Mouse (Mus musculus) frontal cortex, postnatal 25 days (tissue): ENCODE data around the gene Zc3h12d.

Experiments used
- DNase-seq, 2 experiments: peaks; one replicate each; pipeline ENCODE4 v3.0.0; 2022; ENCODE audit warnings: low spot score in 2 of 2

Zc3h12d gene

DNA sequence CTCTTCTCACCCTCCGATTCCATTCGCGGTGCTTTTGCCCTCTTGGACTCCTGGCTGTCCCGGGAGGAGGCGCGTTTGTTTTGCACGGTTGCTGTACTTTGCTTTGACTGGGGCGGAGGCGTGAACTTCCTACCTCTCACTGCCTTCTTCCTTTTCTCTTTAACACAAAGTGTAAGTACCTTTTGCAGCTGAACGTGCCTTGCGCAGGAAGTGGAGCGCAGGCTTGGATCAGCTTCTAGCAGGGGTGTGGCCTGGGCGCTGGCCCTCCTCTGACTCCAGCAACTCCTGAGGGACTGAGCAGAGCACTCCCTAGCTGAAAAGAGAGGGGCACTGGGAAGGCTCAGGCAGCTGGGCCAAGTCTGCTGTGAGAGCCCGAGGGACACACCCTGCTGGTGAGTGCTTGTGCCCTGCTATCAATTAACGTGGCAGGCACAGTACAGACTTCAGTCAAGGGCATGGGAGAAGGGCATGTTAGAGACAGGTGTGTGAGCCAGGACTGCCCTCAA, at the start of gene Zc3h12d:
Zc3h12d (plus strand) TSS at position 300 of the 506 bp plus-strand sequence.
- DNase-seq, result no peak

DNA sequence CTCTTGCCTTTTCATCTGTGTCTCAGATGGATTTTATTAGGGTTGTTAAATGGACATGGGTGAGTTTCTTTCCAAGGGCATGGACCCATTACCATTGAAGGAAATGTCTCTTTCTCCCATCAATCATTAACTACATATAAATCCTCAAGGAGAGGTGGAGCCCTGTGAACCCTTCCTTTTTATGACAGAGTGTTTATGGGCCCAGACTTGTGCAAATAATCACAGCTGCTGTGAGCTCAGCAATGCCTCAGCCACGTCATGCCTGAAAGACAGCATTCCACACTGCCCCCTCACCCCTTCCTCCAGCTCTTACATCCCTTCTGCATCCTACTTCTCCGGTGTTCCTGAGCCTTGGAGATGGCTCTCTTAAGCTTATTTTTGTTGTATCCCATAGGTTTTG, 45.0 kb upstream of the Zc3h12d start:
- DNase-seq, result no peak

DNA sequence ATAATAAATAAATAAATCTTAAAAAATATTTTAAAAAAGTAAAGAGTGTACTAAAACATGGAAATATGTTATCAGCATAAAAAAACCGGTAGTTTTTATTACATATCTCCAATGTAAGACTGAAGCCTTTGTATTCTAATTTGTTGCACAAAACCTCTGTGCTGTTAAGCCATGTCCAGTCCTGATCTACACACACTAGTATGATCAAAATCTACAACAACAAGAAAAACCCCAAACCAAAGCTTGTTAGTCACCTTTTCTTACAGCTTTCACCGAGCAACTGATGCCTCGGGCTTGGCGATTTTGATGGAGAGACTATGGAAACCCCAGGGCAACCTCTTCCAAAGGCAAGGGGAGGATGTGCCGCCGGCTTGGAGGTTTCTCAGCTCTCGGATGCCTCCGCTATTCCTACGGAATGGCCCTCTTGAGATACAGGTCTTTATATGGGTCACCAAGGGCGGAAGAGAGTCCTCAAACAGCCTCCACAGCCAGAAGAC, 40.0 kb upstream of the Zc3h12d start:
- DNase-seq, result no peak

DNA sequence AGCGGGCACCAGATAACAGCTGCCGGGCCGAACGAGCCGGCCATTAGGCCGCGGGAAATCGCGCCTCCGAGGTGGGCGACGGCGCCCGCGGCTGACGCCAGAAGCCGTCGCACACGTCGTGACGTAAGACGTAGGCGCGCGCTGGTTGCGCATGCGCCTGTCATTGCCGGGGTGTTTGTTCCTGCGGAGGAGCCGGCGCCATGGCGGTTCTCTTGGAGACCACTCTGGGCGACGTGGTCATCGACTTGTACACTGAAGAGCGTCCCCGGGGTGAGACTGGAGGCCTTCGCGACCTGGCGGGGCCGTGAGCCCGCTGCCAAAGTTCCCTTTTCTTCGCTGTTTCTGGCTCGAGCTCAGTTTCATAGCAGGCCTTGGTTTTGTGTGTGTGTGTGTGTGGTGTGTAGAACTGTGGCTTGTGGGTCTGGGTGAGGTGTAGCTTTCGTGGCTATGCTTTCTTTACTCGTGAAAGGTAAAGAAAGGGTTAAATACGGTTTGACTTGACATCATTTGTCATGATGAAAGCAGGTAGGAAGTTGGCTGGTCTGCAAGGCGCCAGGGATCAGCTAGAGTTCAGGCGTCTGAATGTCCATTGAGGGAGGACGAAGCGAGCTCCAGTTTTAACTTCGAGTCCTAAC, 39.4 kb upstream of the Zc3h12d start, which contains the start of the genes Ginm1 and Ppil4:
Ginm1 (minus strand) TSS at position 74 of the 635 bp plus-strand sequence.
Ppil4 (plus strand) TSS at position 141 of the 635 bp plus-strand sequence.
- peak; percentile 75 to 84 for DNase-seq

DNA sequence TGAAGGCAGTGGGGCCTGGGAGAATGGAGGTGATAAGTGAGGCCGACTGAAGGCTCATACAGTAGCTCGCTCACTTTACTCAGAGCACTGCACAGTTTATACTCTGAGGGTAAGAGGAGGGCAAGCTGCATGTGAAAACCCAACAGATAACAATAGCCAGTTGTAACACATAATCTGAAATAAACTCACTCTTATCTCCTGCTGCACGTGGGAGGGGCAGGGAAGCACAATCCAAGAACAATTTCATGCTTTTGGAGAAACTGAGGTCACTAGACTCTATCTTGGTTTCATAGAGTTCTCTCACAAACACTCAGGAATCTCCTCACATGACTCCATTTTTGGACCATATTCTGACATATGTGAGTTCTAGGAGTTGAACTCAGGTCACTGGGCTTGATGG, 31.0 kb upstream of the Zc3h12d start:
- no peak for DNase-seq

DNA sequence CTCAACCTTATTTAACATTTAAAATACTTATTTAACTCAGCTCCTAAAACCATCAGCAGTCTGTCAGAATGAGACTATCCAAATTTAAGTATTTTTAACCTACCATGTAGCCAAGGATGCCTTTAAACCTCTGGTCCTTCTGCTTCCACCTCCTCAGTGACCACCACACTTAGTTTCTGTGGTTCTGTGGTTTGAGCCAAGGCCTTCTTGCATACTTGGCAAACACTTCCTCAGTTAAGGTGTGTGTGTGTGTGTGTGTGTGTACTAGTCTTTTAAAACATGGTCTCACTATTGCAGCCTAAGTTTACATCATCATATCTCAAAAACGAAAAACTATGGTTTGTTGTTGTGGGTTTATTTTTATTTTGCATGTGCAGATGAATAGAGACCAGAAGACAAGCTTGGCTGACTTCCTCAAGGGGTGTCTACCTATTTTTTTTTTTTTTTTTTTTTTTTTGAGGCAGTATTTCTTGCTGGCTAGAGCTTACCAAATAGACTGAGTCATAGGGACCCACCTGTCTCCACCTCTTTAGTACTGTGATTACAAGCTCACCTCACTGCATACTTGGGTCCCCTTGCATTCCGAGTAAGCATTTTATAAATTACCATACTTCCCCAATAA, 29.6 kb upstream of the Zc3h12d start:
- no peak for DNase-seq

DNA sequence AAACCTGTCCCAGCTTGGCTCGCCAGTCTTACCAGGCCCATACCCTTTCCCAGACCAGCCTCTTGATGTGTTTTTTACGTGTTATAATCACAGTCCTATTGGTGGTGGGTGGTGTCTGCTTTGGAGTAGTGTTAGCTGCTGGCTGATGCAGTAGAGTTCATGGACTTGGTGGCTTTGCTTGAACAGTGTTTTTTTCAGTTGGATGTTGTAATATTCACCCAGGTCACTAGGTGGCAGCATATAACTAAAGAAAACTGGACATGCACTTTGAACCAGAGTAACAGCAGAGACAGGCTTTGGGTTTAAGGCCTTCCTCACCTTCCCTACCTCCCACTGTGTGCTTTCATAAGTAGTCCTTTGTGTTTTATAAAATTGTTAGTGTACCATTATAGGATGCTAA, 22.3 kb upstream of the Zc3h12d start:
- DNase-seq, result peak in 1 of 2 experiments; percentile 25

DNA sequence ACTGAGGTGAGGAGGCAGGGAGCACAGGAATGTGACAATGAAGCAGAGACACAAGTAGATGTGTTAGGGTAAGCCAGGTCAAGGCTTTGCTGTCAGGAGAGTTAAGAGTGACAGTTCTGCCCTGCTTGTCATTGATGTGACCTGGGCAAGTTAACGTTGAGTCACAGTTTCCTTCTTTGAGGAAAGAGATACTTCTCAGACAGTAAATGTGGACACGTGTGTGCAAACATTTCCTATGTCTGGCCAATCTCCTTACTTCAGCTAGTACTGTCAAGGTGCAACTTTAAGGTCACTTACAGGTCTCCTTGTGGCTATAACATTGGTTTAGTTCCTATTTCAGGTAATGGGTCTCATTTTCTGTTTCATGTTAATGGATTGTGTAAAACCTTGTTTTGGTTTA, 15.8 kb upstream of the Zc3h12d start:
- no peak for DNase-seq

DNA sequence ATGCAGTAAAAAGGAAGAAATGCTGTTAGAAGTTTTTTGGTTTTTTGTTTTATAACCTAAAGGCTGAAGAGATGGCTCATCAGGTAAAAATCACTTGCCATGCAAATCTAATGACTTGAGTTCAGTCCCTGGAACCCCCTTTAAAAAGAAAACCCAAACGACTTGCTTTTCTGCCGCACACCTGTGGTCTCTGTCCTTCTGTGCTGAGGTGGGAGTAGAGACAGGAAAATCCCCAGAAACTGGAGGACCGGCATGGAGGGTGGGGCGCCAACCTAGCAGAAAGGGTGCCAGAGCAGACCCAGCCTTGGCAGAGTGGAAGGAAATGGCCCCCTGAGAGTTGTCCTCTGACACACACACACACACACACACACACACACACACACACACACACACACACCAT, 13.6 kb upstream of the Zc3h12d start:
- no peak for DNase-seq

DNA sequence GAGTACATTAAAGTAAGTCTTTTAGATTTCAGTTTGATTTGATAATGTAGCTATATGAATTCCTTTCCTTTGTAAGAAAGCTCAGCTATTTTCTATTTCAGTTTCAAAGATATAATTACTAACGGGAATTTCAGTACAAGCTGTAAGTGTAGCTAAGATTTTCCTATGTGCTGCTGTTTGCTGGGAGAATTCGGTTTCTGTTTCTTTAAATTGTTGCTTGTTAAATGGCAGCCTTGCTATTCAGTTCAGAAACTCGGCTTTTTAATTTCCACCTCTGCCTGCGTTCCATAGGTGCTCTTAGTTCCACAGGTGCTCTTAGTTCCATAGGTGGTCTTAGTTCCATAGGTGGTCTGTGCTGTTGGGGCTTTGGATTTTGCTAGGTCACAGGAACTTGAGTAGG, 13.1 kb upstream of the Zc3h12d start:
- no peak for DNase-seq

DNA sequence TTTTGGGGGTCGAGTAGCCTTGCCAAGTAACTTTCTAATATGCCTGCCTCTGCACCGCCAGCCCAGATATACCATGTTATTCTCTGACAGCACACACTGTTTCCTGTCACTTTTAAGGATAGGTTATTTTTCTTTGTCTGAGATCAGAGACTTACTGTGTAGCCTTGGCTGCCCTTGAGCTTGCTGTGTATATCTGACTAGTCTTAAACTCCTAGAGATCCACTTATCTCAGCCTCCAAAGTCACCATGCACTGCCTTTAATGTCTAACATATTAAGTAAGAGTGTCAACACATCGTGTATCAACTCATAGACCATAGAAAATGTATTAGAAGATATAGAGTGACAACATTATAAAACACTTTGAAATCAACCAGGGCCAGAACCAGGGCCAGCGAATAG, 12.7 kb upstream of the Zc3h12d start:
- no peak for DNase-seq

DNA sequence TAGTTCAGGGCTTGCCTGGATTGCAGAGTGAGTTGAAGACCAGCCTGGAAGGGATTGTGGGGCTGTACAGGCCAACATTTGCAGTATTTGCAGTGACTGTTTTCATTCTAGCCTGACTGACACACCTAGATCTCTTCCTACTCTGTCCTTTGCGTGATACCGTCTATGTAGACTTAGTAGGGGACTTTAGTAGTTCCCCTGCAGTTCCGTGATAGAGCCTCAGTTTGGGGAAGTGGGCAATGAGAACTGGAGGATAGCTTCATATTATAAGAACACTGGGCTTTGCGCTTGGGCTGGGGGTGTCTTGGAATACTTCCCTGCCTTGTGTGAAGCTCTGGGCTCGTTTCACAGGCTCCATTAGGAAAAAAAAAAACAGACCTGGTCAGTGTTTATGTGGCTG, 12.1 kb upstream of the Zc3h12d start:
- no peak for DNase-seq

DNA sequence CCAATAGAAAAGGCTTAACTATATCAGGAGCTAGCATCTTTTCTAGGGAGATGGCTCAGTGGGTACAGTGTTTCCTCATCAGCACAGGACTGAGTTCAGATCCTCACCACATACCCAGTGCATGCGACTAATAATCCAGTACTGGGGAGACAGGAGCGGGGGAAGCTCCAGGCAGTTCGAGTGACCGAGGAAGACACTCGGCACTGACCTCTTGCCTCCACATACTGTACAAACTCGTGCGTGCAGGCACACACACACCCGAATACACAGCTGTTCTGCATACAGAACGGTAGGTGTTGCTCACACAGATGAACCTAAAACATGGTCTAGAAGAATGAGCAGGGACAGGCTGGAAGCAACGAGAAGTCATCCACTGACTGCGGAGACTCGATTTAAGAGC, 10.3 kb upstream of the Zc3h12d start:
- DNase-seq, result no peak

DNA sequence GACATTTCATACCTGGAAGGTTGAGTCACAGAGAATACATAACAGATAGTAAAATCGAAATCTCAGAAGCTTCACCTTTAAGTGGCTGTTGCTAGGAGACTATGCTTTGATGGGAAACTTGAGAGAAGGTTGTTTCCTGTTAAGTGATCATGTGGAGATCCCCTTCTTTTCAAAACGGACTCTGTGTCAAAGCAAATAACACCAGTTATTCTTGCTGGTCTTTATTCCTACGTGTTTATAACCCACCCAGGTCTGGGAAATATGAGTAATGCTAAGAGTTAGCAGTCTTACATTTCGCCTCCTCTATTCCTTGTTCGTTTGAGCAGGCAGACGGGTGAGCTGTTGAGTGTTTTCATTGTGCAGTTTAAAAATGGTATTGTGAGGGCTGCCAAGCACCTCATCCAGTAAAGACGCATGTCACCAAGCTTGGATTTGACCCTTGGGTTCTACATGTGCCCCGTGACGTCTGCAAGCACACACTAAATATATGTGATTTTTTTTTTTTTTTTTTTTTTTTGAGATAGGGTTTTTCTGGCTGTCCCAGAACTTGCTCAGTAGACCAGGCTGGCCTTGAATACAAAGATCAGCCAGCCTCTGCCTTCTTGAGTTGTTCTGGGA, 7.5 kb upstream of the Zc3h12d start:
- no peak for DNase-seq

DNA sequence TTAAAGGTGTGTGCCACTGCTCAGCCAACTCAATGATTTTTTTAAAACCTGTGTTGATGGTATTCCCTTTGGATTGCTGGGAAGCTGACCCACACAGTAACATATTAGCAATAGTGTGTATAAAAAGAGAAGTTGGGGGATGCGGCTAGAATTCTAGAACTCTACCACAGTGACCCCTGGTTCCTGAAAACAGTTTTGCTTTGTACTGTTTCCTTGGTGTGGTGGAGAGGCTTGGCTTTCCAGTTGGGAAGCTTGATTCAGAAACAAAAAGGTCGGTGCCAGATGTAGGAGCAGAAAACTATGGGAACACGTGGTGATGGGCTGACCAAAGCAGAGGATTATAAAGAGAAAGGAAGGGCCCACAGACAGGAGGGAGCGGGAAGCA, 7.0 kb upstream of the Zc3h12d start:
- DNase-seq, result no peak

DNA sequence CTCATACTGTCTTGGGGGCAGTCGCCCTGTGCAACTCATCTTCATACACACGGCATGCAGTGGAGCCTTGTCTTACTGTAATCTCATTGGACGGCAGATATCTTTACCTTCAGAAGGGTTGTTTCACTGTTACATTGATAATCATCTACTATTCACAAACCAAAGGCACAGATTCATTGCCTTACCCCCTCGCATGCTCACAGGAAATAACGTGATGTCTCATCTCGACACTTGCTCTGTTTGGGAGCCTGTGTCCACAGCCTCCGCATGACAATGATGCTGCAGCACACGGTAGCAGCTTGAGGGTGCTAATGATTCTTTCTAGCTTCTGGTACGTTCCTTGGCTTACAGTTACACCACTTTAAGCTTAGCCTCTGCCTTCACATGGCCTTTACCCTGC, 6.2 kb upstream of the Zc3h12d start:
- no peak for DNase-seq

DNA sequence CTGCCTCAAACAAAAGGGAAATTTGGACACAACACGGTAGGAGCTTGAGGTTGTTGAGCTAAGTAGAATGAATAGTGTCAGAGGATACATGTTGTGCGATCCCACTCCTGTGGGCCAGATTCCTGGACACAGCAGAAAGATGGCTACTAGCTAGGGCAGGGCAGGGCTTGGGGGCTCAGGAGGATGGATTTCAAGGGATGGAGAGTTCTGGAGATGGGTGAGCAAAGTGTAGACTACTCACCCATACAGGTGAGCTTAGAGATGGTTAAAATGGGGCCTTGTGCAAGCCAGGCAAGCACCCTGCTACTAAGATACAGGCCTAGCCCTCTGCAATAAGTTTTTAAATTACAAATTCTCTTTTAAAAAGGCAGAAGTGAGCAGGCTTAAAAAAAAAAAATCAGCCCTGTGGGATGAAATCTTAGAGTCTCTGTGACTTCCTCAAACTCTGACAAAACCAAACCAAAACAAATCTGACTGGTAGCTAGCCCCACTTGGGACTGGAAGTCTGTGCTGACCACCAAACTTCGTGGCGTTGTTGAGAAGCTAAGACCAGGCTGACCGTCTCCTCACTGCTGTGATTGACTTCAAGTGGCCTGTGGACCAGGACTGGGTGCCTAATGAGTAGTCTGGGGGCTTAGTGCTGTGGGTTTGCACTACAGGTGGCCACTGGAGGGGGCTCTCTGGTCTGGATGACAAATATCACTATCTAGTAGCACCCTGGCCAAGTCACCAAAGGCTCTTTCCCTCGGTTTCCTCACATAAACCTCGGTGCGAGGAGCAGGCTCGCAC, 1.3 kb downstream of the Zc3h12d start:
- no peak for DNase-seq

DNA sequence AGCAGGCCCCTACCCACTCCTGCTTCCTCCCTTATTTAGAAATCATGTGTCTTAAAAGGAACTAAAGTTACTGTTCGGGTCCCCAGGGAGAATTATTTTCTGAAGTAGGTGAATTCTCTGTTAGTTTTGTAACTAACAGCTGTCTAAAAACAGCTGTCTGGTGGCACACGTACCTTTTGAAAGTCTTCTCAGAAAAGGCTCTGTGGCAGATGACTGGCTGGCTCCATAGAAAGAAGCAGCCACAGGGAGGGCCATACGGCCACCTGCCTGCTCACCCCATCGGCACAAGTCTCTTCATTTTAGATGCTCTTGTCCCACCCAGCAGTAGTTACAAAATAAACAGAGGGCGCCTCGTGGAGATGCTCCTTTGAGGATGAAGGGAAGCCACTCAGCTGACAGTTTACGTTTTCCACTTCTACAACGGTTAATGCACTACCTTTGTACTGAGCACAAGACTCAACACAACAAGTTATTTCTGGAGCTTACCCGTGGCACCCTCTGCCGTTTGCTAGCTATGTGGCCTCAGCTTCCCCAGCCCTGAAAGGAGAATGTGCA, 2.5 kb downstream of the Zc3h12d start:
- no peak for DNase-seq

DNA sequence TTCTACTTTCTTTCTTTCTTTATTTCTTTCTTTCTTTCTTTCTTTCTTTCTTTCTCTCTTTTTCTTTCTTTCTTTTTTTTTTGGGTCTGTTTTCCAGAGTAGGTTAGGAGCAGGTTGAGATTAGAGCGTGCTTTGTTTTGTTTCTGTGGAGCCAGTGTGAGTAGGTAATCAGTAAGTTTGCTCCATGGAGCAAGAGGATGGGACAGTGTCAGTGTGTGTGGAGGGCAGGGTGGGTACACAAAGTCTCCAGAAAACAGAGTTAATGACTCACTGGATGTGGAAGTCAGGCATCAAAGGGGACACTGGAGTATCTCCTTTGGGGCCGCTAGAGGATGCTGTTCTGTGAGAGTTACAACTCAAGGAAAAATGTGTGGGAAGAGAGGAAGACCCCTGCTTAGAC, 4.6 kb downstream of the Zc3h12d start:
- DNase-seq, result no peak

DNA sequence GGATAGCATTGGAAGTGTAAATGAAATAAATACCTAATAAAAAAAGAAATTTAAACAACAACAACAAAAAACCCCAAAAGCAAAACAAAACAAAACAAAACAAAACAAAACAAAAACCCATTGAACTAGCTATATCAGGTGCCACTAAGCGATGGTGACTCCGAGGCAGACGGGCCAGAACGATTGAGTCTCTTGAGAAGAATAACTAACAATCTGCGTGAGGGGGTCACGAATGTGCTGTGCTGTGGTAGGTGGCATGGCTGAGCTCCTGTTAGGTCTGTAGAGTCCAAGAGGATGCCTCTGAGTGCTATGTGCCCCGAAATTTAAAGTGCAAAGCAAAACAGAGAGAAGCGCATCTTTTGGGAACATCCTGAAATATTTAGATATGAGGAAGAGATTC, 5.2 kb downstream of the Zc3h12d start:
- no peak for DNase-seq

DNA sequence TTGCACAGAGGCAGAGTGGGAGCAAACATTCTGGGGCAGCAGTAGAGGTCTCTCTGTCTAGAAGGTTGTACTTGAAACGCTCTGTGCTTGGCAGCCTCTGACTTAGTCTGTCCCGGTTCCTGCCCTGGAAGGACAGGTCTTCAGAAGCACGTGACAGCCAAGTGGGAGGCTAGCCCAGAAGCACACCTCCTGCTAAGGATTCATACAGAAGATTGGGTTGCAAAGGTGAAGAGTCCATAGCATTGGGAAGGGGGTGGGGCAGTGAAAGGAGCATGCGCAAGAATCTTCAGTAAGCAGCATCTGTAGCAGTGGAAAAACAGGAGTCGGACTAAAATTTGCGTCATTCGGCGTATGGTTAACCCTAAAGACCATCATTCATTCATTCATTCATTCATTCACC, 5.8 kb downstream of the Zc3h12d start:
- DNase-seq, result no peak

DNA sequence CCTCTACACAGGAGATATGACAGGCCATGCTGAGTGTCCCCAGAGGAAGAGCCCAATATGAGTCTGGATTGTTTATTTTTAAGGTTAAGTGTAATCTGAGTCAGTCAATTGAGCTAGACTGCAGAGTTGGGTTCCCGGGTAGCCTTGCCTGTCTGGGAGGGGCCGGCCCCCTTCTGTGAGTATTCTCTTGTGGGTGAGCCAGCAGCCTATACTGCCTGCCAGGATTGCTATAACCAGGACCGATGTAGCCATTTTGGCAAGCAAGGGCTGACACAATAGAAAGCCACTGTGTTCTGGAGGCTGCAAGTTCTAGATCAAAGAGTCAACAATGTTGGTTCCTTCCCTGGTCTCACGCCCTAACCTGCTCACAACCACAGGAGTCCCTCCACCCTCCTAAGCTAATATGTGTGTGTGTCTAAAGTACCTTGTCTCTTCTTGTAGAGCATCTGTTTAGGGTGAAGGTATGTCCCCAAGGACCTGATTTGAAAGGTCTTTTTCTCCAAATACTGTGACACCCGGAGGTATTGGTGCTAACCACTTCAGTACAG, 6.7 kb downstream of the Zc3h12d start:
- no peak for DNase-seq
